Mouse (Mus musculus): ENCODE results near the gene Fam168b. TPM values are rescaled to one million over a fixed set of nuclear protein-coding genes. Genes with fewer than 3 reads are reported as not detected.

Fam168b gene
- 100 to 1,000 TPM; 113 to 203 TPM for total RNA-seq (2021)
- 359 and 507 TPM in 2 replicates for polyA plus RNA-seq (2012; rRNA removed)
- long read RNA-seq, full-length matches to known transcripts = 42 of 63 reads
- long read RNA-seq, partial matches to known transcripts = 7 of 63 reads
- long read RNA-seq, other reads (novel, unspliced or antisense) = 14 of 63 reads

DNA sequence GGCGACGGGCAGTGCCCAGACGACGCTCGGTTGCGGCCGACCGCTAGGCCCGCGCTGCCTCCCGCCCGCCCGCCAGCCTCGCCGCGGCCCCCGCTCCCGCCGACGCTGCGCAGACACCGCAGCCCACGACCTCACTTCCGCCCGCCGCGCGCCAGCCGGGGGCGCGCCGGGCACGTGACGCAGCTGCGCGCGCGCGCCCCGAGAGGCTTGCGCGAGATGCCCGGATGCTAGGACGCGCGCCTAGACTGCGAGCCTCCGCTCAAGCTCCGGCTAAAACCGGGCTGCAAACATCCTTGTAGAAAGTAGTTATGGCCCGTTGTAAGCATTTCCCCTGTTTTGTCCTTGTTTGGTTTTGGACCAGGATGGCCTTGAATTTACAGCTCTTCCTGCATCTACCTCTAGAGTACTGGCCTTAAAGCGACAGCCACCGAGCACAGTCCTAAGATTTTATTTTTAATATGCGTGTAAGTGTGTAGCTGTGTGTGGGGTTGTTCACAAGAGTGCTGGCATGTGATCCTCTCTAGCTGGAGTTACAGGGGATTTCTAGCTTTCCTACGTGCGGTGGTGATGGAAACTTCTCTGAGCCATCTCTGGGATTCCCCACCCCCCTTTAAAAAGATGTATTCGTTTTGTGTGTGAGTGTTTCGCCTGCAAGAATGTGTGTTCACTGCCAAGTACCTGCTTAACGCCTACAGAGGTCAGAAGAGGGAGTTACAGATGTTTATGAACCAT is at the start of gene Fam168b:
TSS of gene Fam168b (minus strand) at position 179 of the 732 bp plus-strand sequence.
- peak; percentile 93 for DNase-seq

DNA sequence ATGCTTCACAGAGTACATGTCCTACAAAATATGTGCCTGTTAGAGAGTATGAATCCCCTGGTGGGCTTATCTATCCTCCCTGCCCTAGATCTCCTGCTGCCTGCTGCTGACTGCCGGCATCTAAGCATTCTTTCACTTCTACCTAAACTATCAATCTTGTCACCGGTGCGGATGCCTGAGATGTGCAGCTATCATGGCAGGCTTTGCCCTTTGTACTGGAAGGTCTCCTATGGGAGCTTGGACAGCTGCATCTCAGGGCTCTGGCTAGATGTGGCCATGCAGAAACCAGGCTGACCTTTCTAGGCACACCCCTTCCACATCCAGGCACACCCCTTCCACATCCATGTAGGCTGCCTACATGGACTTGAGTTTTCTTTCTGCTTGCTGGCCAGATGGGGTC is 49.6 kb upstream of the Fam168b start:
- DNase-seq = no peak

DNA sequence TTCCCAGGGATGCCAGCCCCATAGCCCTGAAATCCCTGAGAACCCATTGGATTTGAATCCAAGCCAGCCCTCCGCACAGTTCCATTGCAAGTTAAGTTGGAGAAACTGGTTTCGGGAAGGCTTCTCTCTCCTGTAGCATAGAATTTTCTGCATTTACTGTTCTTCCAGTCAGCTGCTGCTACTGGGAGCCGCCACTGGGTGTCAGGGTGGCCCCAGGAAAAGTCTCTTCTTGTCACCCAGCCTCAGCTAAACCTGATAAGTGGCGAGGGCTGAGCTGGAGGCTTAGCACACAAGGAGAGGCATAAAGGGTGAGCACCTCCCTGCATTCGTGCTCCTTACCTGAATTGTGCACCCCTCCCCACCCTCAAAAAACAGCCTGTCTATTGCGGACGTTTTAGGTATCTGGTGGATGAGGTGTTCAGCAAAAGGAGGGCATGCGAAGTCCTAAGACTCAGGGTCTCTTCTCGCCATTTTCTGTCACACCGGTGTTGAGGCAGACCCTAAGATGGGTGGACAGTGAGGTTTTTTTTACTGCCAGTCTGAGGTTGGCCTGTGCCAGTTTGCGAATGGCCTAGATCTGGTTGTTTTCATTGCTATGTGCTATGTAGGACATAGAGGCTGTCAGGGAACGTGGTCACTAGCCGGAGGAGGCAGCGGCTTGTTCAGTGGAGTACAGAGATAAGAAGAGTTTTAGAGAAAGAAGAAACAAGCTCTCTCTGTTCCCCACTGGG is 48.9 kb upstream of the Fam168b start:
- peak; percentile 17 for DNase-seq

DNA sequence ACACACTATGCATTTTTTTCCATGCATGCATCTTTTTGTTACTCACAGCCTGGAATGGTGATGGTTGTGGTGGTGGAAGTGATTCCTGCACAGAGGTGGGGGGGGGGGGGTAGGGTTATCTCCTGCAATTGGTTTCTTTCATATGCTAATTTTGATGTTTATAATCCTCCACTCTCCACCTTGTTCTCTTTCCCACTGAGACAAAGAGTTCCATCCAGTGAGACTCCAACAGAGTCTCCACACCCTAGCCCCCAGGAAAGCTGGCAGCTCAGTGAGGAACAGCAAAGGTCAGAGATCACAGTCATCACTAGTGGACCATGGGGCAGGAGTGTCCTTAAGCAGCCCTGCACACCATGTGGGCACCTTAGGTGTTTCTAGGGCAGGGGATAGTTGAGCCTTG is 40.9 kb upstream of the Fam168b start:
- DNase-seq = no peak

DNA sequence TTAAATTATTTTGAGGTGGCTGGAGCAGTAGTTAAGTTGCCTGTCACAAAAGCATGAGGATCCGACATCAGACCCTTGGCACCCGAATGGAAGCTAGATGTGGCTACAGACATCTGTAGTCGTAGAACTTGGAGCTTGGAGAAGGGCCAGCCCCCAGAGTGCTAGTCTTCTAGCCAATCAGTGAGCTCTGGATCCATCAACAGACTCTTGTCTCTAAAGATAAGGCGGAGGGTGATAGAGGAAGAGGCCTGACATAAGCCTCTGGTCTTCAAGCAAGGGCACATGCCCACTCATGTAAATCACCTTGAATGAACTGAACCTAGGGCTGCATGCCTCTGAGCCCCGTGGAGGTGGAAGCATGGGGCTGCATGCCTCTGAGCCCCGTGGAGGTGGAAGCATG is 36.7 kb upstream of the Fam168b start:
- no peak for DNase-seq

DNA sequence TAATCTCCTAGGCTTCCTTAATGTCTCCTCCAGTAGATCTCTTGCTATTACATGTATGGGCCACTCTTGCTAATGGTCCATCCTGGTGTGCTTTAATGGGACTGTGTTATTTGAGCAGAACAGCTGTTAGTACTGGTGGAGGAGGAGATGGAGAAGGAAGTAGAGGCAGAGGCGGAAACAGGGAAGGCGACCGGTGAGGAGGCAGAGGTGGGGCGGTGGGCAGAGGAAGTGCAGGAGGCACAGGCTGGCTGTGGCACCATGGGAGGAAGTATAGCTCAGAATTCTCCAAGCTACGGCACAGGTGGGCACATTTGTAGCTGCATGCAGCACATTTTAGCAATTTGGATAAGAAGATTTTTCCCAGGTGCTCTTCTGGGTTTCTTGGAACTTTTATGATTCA is 30.7 kb upstream of the Fam168b start:
- DNase-seq = no peak

DNA sequence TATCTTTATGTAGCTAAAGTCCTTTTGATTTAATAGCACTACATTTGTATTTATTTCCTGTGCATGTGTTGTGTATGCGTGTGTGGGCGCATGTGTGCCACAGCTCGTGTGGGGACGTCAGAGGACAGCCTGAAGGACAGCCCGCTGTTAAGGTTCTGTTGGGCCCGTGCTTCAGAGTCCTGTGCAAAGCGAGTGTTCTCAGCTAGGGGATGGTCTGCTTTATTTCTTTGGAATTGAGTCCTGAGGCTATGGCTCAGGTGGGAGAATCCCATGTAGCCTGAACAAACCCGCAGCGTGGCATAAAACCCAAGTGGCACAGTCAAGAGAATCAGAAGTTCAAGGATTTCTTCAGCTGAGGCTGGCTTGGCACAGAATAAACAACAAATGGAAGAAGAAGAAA is 28.3 kb upstream of the Fam168b start:
- DNase-seq = no peak

DNA sequence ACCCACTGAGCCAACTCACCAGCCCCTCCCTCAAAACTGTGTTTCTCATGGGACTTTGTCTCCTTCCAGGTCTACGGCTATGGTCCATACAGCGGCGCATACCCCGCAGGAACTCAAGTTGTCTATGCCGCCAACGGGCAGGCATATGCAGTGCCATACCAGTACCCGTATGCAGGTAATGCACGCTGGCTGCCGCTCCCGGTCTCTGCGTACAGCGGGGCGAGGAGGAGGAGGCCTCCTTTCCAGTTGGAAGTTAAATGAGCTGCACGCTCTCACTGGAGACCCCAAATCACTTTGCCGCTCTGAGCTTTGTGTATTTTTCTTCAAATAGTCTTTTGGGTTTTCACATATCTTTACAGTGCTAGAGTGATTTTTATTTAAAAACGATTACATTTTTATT is 26.4 kb upstream of the Fam168b start:
- no peak for DNase-seq

DNA sequence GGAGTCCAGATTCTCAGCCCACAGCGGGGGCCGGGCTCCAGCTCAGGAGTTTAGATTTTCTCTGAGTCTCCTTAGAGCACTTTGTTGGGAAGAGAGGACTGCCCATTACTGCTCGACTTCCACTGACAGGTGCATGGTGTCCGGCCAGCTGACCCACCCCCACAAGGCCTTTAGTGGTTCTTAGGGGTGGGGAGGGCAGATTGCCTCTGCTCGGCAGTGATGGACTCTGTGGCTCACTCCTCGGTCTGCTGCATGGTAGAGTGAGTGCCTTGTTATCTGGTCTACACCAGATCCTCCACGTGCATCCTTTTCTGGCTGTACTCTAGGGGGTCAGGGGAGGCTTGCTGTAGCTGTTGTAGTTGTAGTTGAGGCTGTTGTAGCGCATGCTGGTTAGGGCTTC is 25.5 kb upstream of the Fam168b start:
- DNase-seq = no peak

DNA sequence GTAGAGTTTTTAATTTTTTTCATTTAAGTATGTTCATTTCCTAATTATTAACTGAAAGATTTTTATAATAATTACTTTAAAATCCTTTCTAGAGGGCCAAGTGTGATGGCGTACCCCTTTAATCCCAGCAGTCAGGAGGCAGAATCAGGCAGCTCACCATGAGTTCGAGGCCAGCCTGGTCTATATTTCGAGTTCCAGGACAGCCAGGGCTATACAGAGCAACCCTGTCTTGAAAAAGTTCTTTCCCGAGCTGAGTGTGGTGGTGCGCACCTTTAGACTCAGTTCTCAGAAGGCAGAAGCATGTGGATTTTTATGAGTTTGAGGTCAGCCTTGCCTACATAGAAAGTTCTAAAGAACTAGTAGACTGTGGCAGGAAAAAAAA is 24.7 kb upstream of the Fam168b start:
- no peak for DNase-seq

DNA sequence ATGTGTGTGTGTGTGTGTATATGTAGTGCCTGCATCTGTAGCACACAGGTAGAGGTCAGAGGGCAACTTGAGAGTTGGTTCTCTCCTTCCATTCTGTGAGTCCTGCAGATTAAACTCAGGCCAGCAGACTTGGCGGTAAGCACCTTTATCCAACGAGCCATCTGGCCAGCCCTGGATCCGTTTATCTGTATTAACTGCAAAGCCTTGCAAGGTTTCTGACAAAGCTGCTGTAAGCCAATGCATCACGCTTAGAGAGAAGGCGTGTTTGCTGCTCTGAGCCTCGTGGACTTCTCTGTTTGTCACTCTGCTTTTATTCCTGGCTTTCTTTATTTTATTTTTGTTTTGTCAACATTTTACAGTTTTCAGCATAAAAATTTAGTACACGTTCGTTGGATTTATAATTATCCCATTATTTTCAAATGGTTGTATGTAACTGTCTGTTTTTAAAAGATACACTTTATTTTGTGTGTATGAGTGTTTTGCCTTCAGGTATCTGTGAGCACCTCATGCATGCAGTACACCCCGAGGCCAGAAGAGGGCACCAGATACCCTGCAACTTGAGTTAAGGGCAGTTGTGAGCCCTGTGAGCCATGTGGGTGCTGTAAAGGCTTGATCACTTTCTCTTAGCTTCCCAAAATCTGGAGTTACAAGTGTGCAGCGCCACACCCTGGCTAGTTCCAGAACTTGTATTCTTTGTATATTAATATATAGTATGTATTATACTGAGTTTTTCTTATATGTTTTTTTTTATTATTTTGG is 24.1 kb upstream of the Fam168b start:
- peak; percentile 90 for DNase-seq

DNA sequence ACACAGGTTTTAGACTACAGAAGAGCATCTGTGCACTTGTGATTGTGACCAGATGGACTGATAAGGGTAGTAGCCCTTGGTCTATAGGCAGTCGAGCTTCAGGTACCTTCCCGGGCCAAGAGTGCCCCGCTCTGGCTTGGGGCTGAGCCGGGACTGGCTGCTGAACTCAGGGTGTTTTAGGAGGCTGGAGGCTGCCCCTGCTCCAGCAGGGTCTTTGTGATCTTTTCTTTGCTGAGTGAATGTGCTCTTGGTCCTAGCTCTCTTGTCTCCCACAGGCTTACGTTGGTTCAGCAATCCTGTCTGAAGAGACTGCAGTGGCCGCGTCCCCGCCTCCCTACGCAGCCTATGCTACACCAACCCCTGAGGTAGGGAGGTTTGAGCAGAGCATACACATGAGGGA is 23.0 kb upstream of the Fam168b start:
- DNase-seq = no peak

DNA sequence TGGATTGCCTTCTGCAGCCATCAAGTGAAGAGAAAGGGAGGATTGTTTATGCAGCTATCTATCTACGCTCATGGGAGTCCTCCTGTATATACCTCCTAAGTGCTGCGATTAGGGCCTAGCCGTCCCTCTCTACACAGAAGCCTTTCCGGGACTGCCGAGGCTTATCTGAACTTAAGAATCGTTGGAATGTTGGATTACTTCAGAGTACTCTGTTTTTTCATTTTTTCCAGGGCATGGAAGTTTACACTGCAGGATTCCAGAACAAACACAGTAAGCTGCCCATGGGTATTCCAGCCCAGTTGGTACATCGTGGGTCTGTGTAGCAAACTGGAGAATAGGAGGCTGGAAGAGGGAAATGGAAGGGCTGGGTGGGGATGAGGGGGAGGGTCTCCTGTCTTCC is 21.4 kb upstream of the Fam168b start:
- DNase-seq = no peak

DNA sequence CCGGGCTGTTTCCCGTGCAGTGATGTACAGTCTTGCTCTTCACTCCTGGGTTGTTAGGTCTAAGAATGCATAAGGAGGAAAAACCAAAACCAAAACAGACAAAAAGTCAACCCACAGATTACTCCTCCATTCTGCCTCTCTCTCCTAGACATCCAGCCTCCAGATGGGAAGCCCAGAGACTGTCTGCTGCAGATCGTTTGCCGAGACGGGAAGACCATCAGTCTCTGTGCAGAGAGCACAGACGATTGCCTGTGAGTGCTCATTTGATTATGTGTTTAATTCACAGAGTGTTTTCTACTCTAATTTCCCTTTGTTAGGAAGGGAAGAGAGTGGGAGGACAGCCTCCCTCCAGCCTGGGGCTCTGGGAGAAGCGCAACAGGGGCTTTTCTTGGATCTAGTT is 20.5 kb upstream of the Fam168b start:
- no peak for DNase-seq

DNA sequence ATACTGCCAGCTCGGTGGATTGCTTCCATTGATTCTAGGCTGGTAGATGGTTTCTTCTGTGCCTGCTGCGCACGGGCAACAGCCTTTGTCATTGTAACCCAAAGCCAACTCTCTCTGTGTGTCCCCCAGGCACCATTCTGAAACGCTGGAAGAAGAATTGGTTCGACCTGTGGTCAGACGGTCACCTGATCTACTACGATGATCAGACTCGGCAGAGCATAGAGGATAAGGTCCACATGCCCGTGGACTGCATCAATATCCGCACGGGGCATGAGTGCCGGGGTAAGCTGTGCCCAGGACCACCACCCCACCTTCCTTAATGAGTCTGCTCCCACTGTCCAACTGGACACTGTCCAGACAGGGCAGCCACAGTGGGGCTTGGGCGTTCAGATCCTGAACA is 20.0 kb upstream of the Fam168b start:
- DNase-seq = no peak

DNA sequence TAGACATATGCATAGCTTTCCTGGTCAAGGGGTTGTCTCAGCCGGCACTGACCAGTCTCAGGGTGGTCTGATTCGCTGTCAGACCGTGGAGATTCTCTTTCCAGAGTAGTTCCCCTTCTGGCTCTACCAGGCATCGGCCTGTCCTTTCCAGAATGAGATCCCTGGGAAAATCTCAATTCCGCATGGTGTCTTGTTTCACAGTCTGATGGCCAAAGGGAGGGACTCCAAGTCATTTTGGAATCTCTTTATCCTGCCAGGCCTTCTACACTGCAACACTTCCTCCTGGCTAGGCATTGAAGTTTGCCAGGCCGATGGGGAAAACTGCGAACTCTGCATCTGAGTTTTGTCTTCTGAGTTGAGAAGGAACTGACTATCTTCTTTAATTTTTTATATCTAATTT is 17.3 kb upstream of the Fam168b start:
- DNase-seq = no peak

DNA sequence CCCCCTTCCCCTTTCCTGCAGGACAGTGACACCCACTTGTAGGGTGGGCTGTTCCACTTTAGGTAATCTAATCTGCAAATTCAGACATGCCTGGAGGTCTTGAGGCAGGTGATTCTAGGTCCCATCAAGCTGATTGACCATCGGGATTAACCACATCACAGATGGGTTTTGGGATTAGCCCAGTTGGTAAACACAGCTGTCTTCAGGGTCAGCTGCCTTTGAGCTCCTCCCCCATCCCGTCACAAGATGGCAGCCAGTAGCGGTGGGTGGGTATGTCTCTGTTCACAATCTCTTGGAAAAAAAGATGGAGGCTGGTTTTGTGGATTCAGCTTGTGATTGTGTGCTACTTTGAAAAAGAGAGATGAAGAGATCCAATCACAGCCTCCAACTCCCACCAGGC is 16.9 kb upstream of the Fam168b start:
- DNase-seq = no peak

DNA sequence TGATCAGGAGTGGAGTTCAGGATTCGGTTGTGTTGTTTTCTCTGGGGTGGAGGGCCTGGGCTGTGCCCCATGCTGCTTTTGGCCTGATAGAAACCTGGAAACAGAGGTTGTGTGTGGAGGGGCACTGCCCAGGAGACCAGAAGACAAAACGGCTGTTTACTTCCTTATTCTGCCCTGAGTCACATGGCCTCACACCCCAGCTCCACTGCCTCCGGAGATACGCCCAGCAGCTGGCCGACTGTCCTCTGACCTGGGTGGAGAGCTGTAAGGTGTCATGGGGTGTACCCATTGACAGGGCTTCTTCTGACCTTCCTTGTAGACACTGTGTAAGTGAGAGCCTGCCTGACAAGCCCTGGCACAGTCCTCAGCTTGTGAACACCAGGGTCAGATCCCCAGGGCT is 15.8 kb upstream of the Fam168b start:
- no peak for DNase-seq

DNA sequence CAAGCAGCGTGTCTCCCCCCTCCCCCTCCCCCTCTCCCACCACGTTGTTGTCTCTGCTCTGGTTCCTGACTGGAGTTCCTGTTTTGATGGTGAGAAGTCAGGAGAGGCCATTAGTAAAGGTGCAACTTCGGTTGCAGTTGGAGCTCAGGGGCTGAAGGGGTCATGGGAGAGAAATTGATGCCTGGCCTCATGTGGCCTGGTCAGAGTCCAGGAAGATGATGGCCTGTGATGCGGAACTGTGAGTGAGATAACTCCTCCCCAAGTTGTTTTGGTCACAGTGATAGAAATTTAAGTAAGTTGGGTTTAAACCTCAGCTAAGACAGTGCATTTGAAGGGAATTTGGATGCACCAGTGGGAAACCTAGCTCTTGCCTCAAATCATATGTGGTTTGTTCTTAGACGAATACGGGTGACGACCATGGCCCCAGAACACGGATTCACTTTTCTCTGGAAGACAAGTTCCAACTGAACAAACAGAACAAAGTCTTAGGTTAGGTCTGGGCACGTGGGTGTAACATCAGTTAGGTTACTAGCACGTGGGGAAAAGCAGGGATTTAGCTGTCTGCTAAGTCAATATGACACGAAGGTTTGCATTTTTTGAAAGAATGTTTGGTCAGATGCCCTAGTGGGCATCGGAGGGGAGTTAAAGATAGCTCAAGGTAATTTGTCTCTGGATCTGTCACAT is 12.3 kb upstream of the Fam168b start:
- DNase-seq = no peak

DNA sequence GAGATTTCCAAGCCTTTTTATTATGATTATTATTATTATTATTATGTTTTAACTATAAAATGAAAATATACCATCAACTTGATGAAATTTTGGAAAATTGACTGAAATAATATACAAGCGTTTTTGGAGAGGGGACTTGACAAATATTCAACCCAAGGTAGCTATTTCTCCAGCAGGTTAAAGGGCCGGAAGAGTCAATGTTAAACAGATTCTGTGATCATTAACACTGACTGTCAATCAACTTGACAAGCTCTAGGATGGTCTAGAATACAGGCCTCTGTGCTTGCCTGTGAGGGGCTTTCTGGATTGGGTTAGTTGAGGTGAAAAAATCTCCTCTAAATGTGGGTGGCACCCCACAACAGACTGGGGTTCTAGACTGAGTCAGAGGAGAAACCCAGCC is 10.9 kb upstream of the Fam168b start:
- no peak for DNase-seq

DNA sequence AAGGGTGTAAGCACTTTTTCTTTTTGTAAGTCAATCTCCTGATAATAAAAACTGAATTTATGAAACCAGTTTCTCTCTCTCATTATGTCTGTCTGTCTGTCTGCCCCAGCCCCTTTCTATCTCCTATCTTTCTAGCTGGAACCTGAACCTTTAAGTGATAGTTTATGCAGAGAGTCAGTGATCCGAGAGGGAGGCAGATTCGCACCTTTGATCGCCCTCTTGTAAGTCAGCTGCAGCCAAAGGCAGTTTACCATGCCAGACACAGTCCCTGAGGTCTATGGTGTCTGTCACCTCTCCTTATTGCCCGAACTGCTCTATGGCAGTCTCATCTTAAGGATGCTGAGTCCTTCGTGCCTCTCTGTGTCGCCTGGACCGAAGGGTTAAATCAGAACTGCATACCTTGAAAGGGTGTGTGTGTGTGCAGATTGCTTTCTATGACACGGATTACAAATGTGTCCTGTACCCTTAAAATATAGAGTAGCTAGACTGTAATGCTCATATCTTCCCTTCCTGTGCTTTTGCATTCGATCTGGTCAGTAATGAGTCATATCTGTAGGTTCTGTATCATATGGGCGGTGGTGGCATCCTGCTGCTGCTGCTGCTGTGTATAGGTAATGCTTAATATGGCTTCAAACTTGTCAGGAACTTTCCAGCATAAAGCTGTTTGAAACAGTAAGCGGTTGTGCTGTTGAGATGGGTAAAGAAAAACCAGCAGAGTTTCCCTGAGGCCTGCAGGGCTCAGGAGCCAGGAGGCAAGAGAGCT is 9.4 kb upstream of the Fam168b start:
- no peak for DNase-seq

DNA sequence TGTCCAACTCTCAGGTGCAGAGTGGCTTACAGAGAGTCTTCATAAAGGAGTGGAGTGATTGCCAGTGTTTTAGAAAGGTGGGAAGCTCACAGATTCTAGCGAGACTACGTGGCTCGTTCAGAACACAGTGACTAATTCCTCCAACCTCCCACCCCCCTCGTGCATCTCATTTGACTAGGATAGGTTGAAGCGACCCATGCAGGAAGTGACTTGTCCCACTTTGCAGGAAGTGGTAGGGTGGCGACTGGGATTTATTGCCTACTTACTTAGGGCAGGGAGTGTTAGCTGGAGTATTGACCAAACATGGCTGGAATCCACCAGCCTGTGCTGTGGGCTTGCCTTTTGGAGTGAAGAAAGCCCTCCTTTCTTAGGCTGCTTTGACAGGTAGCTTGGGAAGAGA is 8.7 kb upstream of the Fam168b start:
- peak; percentile 83 for DNase-seq
